Mouse (Mus musculus) CH12.LX (cell line): ENCODE data around the gene Zfp580. TPM values are rescaled to one million over a fixed set of nuclear protein-coding genes. Genes with fewer than 3 reads are reported as not detected.

ENCODE experiments used
- DNase-seq: peaks from one replicate; pipeline ENCODE4 v3.0.0-alpha.2; 2013; ENCODE audit errors: extremely low read depth
- H3K27ac ChIP-seq: 2 replicates; pipeline ENCODE4 v1.5.1; 2012; ENCODE audit warnings: low read depth, mild to moderate bottlenecking, control low read depth, moderate library complexity; ENCODE audit not compliant: insufficient read depth
- H3K27me3 ChIP-seq: replicated peaks from 2 replicates; pipeline ENCODE3; 2012; ENCODE audit warnings: inconsistent platforms
- H3K36me3 ChIP-seq, 2 experiments: replicated peaks in 1 of 2; 2 replicates each; pipeline versions ENCODE3 to v1.6.1; 2012; ENCODE audit warnings: inconsistent platforms in 1 of 2, low read length in 1 of 2, mild to moderate bottlenecking in 1 of 2, mixed read lengths in 1 of 2, moderate library complexity in 1 of 2; ENCODE audit not compliant: control insufficient read depth in 1 of 2, insufficient read depth in 1 of 2
- H3K4me1 ChIP-seq, 2 experiments: 2 replicates each; pipeline ENCODE4 v1.6.1; 2012; ENCODE audit warnings: inconsistent platforms in 1 of 2, moderate library complexity in 1 of 2; ENCODE audit not compliant: insufficient read depth in 2 of 2, control insufficient read depth in 1 of 2
- H3K4me2 ChIP-seq: 2 replicates; pipeline ENCODE4 v1.6.1; 2012; ENCODE audit warnings: low read depth, mild to moderate bottlenecking, control low read depth; ENCODE audit not compliant: poor library complexity, insufficient read depth, severe bottlenecking
- H3K4me3 ChIP-seq, 3 experiments: fragments of 150-350 bp in 1 of 3; sonication (generic) in 1 of 3; replicated peaks in 1 of 3; 2 replicates each; pipeline versions ENCODE3 to v1.5.1; 2011 to 2012; ENCODE audit warnings: low read depth in 2 of 3, low read length in 2 of 3, mild to moderate bottlenecking in 2 of 3, moderate library complexity in 2 of 3, control low read depth in 1 of 3, improper control_type of control experiment in 1 of 3, inconsistent platforms in 1 of 3, mixed read lengths in 1 of 3; ENCODE audit not compliant: poor library complexity in 1 of 3
- H3K79me2 ChIP-seq: replicated peaks from 2 replicates; pipeline ENCODE4 v1.6.1; 2012; ENCODE audit warnings: mild to moderate bottlenecking, moderate library complexity; ENCODE audit not compliant: control insufficient read depth, poor library complexity, insufficient read depth, severe bottlenecking; ENCODE audit errors: extremely low read depth
- H3K9ac ChIP-seq: 2 replicates; pipeline ENCODE4 v1.6.1; 2012; ENCODE audit warnings: low read depth, mild to moderate bottlenecking, control low read depth, moderate library complexity; ENCODE audit not compliant: insufficient read depth
- H3K9me3 ChIP-seq: replicated peaks from 2 replicates; pipeline ENCODE3; 2012; ENCODE audit warnings: low read length, inconsistent platforms, mixed read lengths
- CHD1 ChIP-seq: IDR thresholded peaks from 2 replicates; pipeline ENCODE4 v1.6.1; 2012; ENCODE audit warnings: low read depth, low read length, improper control_type of control experiment, inconsistent platforms
- CTCF ChIP-seq, 2 experiments: IDR thresholded peaks in 1 of 2; conservative IDR thresholded peaks in 1 of 2; 2 replicates each; pipeline ENCODE4 v1.5.1; 2011 to 2012; ENCODE audit warnings: low read depth in 2 of 2, low read length in 2 of 2, improper control_type of control experiment in 1 of 2, inconsistent platforms in 1 of 2, mild to moderate bottlenecking in 1 of 2, moderate library complexity in 1 of 2
- HCFC1 ChIP-seq: IDR thresholded peaks from 2 replicates; pipeline ENCODE4 v1.6.1; 2012; ENCODE audit warnings: low read depth, mild to moderate bottlenecking, inconsistent platforms, low read length, improper control_type of control experiment
- IRF4 ChIP-seq: IDR thresholded peaks from 2 replicates; pipeline ENCODE4 v1.6.1; 2014; ENCODE audit warnings: low read depth, mild to moderate bottlenecking, inconsistent platforms, low read length, improper control_type of control experiment
- MAFK ChIP-seq: IDR thresholded peaks from 2 replicates; pipeline ENCODE4 v1.6.1; 2011; ENCODE audit warnings: low read length, improper control_type of control experiment; ENCODE audit not compliant: insufficient replicate concordance
- MXI1 ChIP-seq: IDR thresholded peaks from 2 replicates; pipeline ENCODE4 v1.6.1; 2011; ENCODE audit warnings: mild to moderate bottlenecking, low read depth, low read length, improper control_type of control experiment
- NRF1 ChIP-seq: IDR thresholded peaks from 2 replicates; pipeline ENCODE4 v1.6.1; 2014; ENCODE audit warnings: low read depth, mild to moderate bottlenecking, inconsistent platforms, low read length, improper control_type of control experiment, moderate library complexity
- PAX5 ChIP-seq: IDR thresholded peaks from 2 replicates; pipeline ENCODE4 v1.6.1; 2012; ENCODE audit warnings: low read length, inconsistent platforms, mixed read lengths
- RCOR1 ChIP-seq: conservative IDR thresholded peaks from 2 replicates; pipeline ENCODE4 v1.6.1; 2012; ENCODE audit warnings: low read depth, mild to moderate bottlenecking, inconsistent platforms, low read length, improper control_type of control experiment
- USF2 ChIP-seq: conservative IDR thresholded peaks from 2 replicates; pipeline ENCODE4 v1.6.1; 2011; ENCODE audit warnings: low read depth, low read length, improper control_type of control experiment
- ZMIZ1 ChIP-seq: IDR thresholded peaks from 2 replicates; pipeline ENCODE4 v1.6.1; 2012; ENCODE audit warnings: low read depth, mild to moderate bottlenecking, inconsistent platforms, low read length, improper control_type of control experiment
- ZNF384 ChIP-seq: IDR thresholded peaks from 2 replicates; pipeline ENCODE4 v1.6.1; 2012; ENCODE audit warnings: low read depth, low read length, improper control_type of control experiment, inconsistent platforms
- dilution Hi-C: fragments of 300-500 bp; cut with MboI; formaldehyde crosslinking; loops from 2 replicates; pipeline ENCODE4 v1.14.3; 2020; ENCODE audit warnings: low sequenced_read_pairs; ENCODE audit not compliant: extremely low pct_unique_long_range_greater_than_20kb, extremely low pct_ligation_motif_present
- in situ Hi-C: fragments of 300-500 bp; cut with MboI; formaldehyde crosslinking; loops from 3 replicates; pipeline ENCODE4 v1.14.3; 2019; ENCODE audit warnings: low sequenced_read_pairs, low pct_ligation_motif_present, low pct_unique_long_range_greater_than_20kb, mixed read lengths
- polyA plus RNA-seq: library from polyadenylated mRNA; unstranded; fragments of >175 nt; gene quantifications from 2 replicates; pipeline ENCODE4 v1.2.1, GENCODE M21; 2012; ENCODE audit warnings: low read depth; ENCODE audit not compliant: insufficient read length
- total RNA-seq, 2 experiments: library from RNA; depleted of rRNA; stranded (reverse); fragments of 300-350 nt in 1 of 2; fragments of >200 nt in 1 of 2; gene quantifications; 2 replicates each; pipeline ENCODE4 v1.2.3; 2012 to 2014

The Zfp580 gene
- total and polyA plus RNA-seq, 3 experiments = 1.2 to 15.6 (median 2.6) TPM

DNA sequence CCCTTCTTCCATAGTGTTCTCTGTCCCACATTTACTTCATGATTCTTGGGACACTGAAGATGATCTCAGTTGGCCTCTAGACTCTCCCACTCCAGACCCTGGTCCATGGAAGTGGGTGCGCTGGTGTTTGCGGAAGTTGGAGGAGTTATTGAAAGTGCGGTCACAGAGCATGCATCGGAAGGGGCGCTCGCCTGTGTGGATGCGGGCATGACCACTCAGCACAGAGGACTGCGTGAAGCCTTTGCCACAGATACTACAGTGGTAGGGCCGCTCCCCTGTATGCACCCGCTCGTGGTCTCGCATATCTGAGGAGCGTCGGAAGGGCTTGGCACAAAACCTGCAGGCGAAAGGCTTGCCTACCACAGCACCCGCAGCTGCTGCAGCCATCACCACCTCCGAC is 15.7 kb upstream of the Zfp580 start:
- peaks cover 4 to 17% of the 10 kb centered on the region in 2 experiments for H3K4me1 ChIP-seq
- in situ Hi-C loops (no loop called here), dilution Hi-C loops (no loop called here)
- peaks cover 27 to 57% of the 10 kb centered on the region in 2 experiments for H3K36me3 ChIP-seq
- TF ChIP-seq ZNF384 = no peak
- no peak for TF ChIP-seq ZMIZ1
- TF ChIP-seq HCFC1 = no peak
- TF ChIP-seq NRF1 = no peak
- no peak for TF ChIP-seq CHD1
- no peak for TF ChIP-seq IRF4
- no peak for TF ChIP-seq MAFK
- TF ChIP-seq MXI1 = no peak
- H3K9ac ChIP-seq = no peak overlapping the region
- no peak overlapping the region for H3K4me3 ChIP-seq
- 0 out of 2 replicates have a peak, but pooled peaks cover 5% of the 10 kb centered on the region for H3K79me2 ChIP-seq
- peaks cover 13% of the 10 kb centered on the region for H3K9me3 ChIP-seq
- no peak for DNase-seq
- no peak overlapping the region for H3K27ac ChIP-seq
- no peaks in the 10 kb centered on the region for H3K27me3 ChIP-seq
- H3K4me2 ChIP-seq = no peak overlapping the region

DNA sequence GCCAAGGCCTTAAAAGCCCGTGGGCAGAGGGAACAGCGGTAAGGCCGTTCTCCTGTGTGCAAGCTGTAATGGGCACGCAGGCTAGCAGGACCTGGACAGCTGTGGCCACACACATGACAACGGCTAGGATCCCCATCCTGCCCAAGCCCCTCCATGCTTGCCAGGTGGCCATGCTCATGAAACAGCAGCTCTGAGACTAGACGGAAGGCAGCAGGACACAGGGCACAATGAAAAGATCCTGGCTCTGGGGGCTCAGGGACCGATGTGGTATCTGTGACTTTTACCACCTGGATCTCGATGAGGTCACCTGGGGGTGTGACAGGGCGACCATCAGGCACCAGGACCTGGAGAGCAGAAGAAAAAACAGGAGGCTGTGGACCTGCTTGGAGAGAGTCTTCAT is 15.2 kb upstream of the Zfp580 start:
- Histone ChIP-seq H3K27me3 (no peaks in the 10 kb centered on the region), H3K9me3 (peaks cover 8% of the 10 kb centered on the region), H3K36me3 (peaks cover 22 to 54% of the 10 kb centered on the region in 2 experiments), H3K9ac (no peak overlapping the region), H3K79me2 (0 out of 2 replicates have a peak, but pooled peaks cover 5% of the 10 kb centered on the region), H3K27ac (no peak overlapping the region), H3K4me3 (no peak overlapping the region), H3K4me1 (peaks cover 4 to 17% of the 10 kb centered on the region in 2 experiments), H3K4me2 (no peak overlapping the region)
- in situ Hi-C loops (no loop called here), dilution Hi-C loops (no loop called here)
- no peak for DNase-seq
- no peak for TF ChIP-seq RCOR1
- TF ChIP-seq PAX5 = no peak
- TF ChIP-seq USF2 = no peak

GRCm38 (mm10) chr7:5037026-5037425 is 14.3 kb upstream of the Zfp580 start:
- in situ Hi-C loops = no loop called here
- Histone ChIP-seq H3K9me3 (no peaks in the 10 kb centered on the region), H3K9ac (no peak overlapping the region), H3K4me2 (no peak overlapping the region), H3K4me1 (peaks cover 4 to 17% of the 10 kb centered on the region in 2 experiments), H3K79me2 (0 out of 2 replicates have a peak, but pooled peaks cover 5% of the 10 kb centered on the region), H3K27me3 (no peaks in the 10 kb centered on the region), H3K4me3 (no peak overlapping the region), H3K27ac (no peak overlapping the region), H3K36me3 (peaks cover 13 to 51% of the 10 kb centered on the region in 2 experiments)
- dilution Hi-C loops = no loop called here
- no peak for TF ChIP-seq CTCF (conservative IDR thresholded peaks at IDR 0.05 in 1 of 2, IDR thresholded peaks at IDR 0.05 in 1 of 2; ENCODE audit: low read depth in 2 of 2, low read length in 2 of 2)
- no peak for DNase-seq
